Comparison of ENCODE assay signal across 8 mouse cellular contexts in the genomic region with DNA sequence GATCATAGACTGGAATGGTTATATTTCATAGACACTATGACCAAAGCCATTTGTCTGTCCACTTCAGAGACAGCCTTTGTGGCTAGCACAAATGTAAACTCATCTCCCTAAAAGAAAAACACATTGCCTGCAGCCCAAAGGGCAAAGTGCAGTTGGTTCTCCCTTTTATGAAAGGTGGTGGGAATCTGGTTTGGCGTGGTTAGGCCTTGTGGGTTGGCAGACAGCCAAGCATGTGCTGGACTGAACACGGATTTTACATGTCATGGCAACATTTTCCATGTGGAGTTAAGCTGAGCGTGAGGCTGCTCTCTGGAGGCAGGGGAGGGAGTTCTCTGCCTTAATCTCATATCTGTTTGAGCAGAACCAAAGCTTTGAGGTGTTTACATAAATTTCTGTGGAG.
DNase-seq lines count a peak whose midpoint lies in the region; ATAC-seq lines count a peak whose summit lies in the region.
"Had no signal": no experiment of that assay in that cellular context is flagged by ENCODE, and none has a peak within 500 bp of the region (broad histone marks: within the 10 kb centered on the region; RNA-seq: fewer than 3 reads in every experiment).

No protein-coding gene starts in this region.

- H3K36me3 ChIP-seq in liver, embryonic 11.5 days (ENCODE audit: control insufficient read depth, insufficient read depth, low read length), result no peaks in the 10 kb centered on the region
- H3K36me3 ChIP-seq: midbrain, embryonic 12.5 days had no signal

- DNase-seq in right cerebral cortex, postnatal 4 days, result peak; percentile 8
- DNase-seq in right cerebral cortex, postnatal 25 days, result no peak
- peak; percentile 38 for DNase-seq in liver, embryonic 11.5 days (ENCODE audit: low spot score)
- DNase-seq in thymus, postnatal 0 days (ENCODE audit: low spot score), result no peak
- no peak for DNase-seq in left cerebral cortex, adult 8-10 months (ENCODE audit: low spot score in 2 of 2)
- DNase-seq in cerebellum, adult 11 months, result no peak

- H3K4me3 ChIP-seq in liver, embryonic 11.5 days (ENCODE audit: low read depth, low read length), result no peak overlapping the region
- H3K4me3 ChIP-seq: midbrain, embryonic 12.5 days had no signal

- H3K27me3 ChIP-seq in liver, embryonic 11.5 days (replicated peaks; ENCODE audit: control insufficient read depth, insufficient read depth, low read length), result no peaks in the 10 kb centered on the region
- H3K27me3 ChIP-seq: midbrain, embryonic 12.5 days had no signal

- no peak overlapping the region for H3K4me2 ChIP-seq in liver, embryonic 11.5 days
- H3K4me2 ChIP-seq: midbrain, embryonic 12.5 days had no signal

- no peak overlapping the region for H3K9ac ChIP-seq in liver, embryonic 11.5 days (ENCODE audit: low read depth, low read length)
- H3K9ac ChIP-seq: midbrain, embryonic 12.5 days had no signal

- H3K27ac ChIP-seq in liver, embryonic 11.5 days (ENCODE audit: low read depth, low read length), result no peak overlapping the region; the same call in 1 of the 2 replicates
- H3K27ac ChIP-seq: midbrain, embryonic 12.5 days had no signal

- WGBS in liver, embryonic 11.5 days, result 54% methylated on average over 3 of the region's 3 CpGs

- H3K4me1 ChIP-seq in liver, embryonic 11.5 days (replicated peaks; ENCODE audit: control insufficient read depth, insufficient read depth, low read length), result no peaks in the 10 kb centered on the region; the same call in 1 of the 2 replicates

- ATAC-seq in hematopoietic stem cell, adult 5-6 weeks (replicated peaks in 1 of 2; ENCODE audit: insufficient read depth in 1 of 2, low FRiP score in 2 of 2, low TSS enrichment in 1 of 2, low read depth in 1 of 2, poor library complexity in 2 of 2, severe bottlenecking in 2 of 2), result peak; percentile 32 to 39; a peak in 1 of 4 replicates
- no peak for ATAC-seq in liver, embryonic 11.5 days (replicated peaks; ENCODE audit: low FRiP score)

- H3K9me3 ChIP-seq in liver, embryonic 11.5 days (ENCODE audit: control insufficient read depth, low read length), result no peaks in the 10 kb centered on the region
- H3K9me3 ChIP-seq: midbrain, embryonic 12.5 days had no signal

Comparison
In these comparisons a context has a peak if more than half of its experiments do, and no peak if none do; other contexts are left out.
1. DNase-seq: peak in right cerebral cortex, postnatal 4 days (single experiment) and liver, embryonic 11.5 days (single experiment); none in right cerebral cortex, postnatal 25 days (single experiment), thymus, postnatal 0 days (single experiment), left cerebral cortex, adult 8-10 months (0 of 2) and cerebellum, adult 11 months (single experiment).